Mouse (Mus musculus) heart, adult 8-10 months (tissue): ENCODE measurements around the gene Samd4b. TPM values are rescaled to one million over a fixed set of nuclear protein-coding genes. Genes with fewer than 3 reads are reported as not detected.
A peak's percentile ranks its signal among the peaks of the same experiment; 100 is the strongest.
"Not testable (repeated sequence)": the region's sequence is repeated elsewhere in the genome, so short reads cannot be mapped to it uniquely, and the experiment has no call there.

Experiments
- DNase-seq: peaks from one replicate; pipeline ENCODE4 v3.0.0; 2022; ENCODE audit warnings: low spot score
- total RNA-seq, 4 experiments: library from RNA; stranded (reverse); gene quantifications; 2 replicates each; pipeline ENCODE4 v1.2.4; 2022

The Samd4b gene
- total RNA-seq, 4 experiments from 2014 or later: 19.4 to 23.4 (median 21.5) TPM

DNA sequence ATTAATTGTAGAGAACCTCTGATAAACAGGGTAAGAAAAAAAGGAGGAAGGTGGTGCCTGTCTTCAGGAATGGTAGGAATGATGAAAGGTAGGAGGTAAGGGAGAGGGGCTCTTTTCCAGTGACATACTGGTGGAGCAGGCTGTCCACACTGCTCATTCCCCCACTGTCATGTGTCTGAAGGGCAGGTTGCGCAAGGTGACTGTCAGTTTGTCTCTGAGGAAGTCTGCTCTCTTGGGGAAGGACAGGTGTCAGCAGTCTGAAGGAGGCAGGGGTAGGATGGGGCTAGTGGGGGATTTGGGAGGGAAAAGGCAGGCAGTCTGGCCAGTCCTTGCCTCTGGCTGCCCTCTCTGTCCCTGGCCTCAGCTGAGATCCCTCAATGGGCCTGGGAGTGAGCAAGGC, 196.9 kb downstream of the Samd4b start:
- no peak for DNase-seq

DNA sequence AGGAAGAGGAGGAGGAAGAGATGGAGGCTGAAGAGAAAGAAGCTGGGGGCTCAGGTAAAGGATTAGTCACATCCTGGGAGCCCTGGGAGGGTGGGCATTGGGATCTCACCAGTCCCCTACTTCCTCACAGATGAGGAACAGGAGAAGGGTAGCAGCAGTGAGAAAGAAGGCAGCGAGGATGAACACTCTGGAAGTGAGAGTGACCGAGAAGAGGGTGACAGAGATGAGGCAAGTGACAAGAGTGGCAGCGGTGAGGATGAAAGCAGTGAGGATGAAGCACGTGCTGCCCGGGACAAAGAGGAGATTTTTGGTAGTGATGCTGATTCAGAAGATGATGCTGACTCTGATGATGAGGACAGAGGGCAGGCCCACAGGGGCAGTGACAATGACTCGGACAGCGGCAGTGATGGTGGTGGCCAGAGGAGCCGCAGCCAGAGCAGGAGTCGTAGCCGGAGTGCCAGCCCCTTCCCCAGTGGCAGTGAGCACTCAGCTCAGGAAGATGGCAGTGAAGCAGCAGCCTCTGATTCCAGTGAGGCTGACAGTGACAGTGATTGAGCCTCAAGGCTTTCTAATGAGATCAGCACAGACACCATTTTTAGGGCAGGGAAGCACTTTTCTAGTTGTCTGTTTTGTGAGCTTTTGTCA, 199.1 kb downstream of the Samd4b start:
- DNase-seq: no peak

DNA sequence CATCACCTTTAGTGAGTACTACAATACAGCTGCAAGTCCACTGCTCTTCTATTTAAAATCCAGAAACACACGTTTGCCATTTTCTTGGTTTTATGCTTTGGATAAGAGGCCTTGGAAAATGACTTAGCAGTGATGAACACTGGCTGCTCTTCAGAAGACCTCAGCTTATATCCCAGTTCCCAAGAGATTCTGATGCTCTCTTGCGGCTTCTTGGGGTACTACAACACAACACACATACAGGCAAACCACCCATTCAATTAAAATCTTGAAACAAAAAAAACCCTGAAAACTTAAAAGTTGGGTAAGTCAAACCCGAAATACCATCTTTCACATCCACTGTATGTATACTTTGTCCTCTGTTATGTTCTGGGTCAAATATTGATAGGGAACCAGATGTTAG, 199.9 kb downstream of the Samd4b start:
- no peak for DNase-seq

DNA sequence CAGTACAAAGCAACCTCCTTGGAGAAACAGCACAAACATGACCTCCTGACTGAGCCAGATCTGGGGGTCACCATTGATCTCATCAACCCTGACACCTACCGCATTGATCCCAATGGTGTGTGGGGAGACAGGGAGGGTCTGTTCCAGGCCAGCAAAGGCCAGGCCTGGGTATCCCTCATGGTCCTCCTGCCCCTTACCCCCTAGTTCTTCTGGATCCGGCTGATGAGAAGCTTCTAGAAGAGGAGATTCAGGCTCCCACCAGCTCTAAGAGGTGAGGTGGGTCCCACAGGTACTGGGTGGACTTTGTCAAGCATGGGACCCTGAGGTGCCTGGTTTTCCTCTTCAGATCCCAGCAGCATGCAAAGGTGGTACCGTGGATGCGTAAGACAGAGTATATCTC, 202.5 kb downstream of the Samd4b start:
- no peak for DNase-seq

DNA sequence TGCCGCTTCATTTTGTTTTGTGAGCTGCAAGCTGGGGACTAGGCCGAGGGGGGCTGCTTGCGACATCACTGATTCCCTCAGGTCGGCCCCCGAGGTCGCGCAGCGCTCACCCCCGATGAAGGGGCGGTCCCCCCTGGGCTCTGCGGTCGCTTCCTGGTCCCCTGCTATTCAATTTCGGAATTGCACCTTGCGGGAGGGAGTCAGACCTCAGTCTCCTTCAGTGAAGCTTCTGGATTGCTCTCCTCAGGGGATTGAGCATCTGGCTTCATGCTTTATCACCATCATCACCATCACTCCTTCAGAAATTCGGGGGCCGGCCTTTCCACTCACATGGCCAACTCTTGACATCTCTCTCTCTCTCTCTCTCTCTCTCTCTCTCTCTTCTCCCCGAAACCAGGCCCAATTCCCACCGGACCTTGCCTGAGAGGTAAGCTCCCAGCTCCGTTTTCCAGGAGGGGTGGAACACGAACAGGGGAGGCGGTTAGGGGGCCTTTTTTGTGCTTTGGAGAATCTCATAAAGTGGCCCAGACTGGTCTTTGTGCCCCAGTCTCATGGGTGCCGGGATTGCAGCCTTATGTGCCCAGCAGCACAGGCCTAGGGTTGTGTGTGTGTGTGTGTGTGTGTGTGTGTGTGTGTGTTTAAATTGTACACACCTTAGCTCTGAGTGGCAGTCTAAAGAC, 204.5 kb downstream of the Samd4b start:
- DNase-seq: no peak

DNA sequence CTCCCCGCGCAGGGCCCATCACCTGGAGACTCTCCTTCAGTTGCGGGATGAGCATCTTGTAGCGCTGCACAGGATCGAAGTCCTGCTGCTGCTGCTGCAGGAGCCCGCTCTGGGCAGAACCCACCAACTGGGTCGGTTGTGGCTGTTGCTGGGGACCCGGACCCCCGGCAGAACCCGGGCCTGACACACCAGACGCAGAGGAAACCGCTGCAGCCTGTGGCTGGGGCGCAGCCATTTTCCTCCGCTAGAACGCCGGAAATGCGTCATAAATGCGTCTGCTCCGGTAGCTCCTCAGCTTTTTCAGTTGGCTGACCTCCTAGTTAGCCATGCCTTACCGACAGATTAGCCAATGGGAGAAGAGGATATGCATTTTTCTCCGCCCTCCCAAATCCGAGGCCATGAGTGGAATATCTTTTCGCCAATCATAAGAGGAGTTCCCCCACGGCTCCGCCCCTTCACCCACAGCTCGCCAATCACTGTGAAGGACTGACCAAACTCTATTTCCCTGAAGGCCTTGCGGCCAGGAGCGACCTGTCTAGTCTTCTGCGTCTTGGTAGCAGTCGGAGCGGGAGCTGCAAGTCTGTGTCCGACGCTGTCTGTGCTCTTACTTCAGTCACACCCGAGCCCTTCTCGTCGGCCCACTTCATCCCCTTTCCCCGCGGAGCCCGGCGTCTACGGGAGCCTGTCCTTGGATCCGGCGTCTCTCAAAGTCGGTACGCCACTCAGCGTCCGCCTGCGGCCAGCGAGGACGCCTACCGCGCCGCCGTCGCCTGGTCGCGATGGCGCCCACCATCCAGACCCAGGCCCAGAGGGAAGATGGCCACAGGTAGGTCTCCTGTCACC, 205.3 kb downstream of the Samd4b start, which contains the start of the genes Med29 and Paf1:
Gene Med29, minus strand, starts transcription at position 280 of the 843 bp plus-strand sequence.
Gene Paf1, plus strand, starts transcription at position 523 of the 843 bp plus-strand sequence.
- DNase-seq: peak; percentile 99

DNA sequence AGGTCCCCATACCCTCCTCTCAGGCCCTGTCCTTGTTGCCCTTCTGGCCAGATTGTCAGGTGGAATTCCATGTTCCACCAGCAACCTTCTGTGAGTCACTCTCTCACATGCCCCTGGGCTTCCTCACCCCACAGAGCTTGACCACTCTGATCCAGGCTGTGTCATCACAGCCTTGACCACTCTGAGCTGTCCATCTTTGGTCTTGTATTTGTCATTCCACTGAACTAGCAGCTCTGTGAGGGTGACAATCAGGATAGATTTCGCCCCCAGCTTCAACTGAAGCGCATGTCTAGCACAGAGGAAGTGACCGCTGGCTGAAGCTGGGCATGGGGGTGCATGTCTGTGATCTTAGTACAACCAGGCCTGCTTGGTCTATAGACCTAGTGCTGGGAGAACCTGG, 207.6 kb downstream of the Samd4b start:
- DNase-seq: no peak

DNA sequence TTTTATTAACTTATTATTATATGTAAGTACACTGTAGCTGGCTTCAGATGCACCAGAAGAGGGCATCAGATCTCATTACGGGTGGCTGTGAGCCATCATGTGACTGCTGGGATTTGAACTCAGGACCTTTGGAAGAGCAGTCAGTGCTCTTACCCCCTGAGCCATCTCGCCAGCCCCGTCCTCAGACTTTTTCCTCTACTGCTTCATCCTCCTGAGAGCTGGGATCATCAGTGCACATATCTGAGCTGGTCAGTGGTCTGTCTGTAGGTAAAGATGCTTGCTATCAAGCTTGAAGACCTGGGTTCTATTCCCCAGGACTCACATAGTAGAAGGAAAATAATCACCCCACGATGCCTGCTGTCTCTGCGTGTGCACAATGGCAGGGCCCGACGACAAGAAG, 210.6 kb downstream of the Samd4b start:
- not testable (repeated sequence) for DNase-seq

DNA sequence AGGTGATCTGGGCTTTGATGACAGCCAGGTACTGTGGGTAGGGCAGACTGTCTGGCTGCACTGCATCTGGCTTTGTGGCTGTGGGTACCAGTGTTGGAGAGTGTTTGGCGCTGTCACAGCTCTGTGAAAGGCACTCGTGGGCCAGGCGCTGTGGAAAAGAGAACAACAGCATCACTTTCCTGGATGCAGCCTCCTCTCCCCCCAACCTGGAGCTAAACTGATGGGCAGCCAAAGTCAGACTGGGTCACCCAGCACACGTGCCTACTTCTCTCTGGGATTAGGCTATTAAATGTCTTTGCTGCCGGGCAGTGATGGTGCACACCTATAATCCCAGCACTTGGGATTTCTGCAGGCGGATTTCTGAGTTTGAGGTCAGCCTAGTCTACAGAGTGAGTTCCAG, 211.1 kb downstream of the Samd4b start:
- not testable (repeated sequence) for DNase-seq

DNA sequence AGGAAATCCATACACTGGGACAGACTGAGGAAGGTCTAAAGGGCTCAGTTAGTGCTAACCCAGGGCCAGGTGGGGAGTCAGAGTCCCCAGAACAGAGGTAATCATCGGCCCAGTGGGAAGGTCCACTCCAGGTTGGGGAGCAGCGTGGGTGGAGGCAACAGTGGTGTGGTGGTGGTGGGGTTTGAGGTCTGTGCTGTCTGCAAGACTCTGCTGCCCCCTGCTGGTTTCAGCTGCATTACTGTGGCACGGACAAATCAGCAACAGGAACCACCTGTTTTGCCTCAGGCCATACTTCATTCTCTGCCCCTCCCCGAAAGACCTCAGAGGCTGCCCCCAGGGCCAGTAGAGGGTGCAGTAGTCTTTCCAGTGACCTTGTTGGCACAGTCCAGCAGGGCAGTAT, 211.5 kb downstream of the Samd4b start:
- DNase-seq: peak; percentile 84

DNA sequence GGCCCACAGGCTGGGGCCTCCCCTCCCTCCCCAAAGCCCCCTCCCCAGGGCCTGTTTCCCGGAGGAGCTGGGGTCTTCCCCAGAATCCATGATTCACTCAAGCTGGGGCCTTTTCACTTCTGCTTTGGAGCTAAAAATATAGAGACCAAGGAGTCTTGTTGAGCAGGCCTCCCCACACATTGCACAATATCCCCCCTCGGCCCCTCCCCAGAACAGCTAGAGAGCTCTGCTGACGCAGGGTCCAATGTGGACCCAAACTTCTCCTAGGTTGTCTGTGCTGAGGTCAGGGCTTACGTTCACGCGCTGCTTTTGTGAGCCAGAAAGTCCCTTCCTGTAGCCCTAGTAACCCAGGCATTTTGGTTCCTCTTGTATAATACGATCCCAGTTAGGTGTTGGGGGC, 211.9 kb downstream of the Samd4b start:
- DNase-seq: peak; percentile 58

DNA sequence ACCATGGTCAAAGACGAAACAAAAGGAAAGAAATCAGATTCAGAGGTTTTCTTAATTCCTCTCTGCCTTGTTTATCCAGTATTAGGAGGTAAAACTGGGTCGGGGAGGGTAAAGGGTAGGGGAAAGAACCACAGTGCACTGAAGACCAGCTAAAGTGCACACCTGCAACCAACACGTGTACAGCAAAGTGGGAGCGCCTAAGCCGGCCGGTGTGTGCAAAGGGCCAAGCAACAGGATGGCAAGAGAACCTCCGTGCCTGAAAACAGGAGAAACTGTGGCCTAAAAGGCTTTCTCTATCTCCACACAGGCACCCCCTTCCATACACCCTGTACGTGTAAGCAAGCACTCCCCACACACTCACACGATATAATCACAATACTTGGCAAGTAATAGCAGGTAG, 212.7 kb downstream of the Samd4b start:
- DNase-seq: no peak

DNA sequence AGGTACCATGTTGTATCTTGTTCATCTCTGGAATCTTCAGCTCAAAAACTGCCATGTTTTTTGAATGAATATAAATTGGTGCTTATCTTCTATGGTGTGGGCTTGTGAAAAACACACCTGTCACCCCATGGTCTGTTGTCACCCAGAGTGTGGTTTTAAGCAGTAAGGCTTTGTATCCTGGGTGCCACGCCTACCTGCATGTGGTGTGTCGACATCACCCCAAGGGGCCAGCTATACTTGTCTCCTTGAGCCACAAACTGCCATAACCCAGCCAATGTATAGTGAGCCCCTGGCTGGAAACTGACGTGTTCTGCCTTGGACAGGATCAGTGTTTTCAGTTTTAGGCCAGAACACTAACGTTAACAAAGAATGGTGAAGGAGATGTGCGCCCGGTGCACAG, 213.8 kb downstream of the Samd4b start:
- no peak for DNase-seq

DNA sequence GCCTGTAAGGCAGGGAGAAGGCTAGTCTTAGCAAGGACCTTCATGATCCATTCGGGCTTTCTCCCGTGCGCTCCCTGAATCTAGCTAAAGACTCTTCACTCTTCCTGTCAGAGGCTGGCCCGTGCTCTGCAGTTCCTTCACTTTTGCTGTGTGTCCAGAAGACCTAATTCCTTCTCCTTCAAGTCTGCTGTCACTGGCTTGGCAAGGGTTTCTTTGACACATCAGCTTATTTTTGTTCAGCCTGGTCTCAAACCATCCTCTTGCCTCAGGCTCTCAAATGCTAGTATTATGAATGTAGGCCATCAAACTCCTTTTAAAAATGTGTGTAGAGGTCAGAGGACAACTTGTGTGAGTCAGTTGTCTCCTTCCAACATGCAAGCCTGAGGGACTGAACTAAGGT, 214.3 kb downstream of the Samd4b start:
- no peak for DNase-seq

DNA sequence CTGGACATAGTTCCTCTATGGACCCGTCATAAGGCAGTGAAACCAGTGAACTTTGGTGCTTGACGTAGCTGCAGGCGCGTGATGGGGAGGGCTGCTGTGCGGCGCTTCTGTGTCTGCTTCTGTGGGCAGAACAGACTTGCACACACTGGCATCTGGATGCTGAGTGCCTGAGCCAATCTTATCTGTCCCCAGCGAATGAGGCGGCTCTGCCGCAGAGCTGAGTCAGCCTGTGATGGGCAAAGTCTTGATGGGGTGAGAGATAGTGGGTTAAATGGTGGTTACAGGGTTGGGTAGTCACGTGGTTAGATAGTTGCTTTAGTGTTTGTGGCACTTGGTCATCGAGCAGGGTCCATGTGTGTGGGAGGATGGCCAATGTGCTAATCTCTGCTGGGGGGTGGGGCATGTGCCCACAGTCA, 215.0 kb downstream of the Samd4b start:
- peak; percentile 66 for DNase-seq

DNA sequence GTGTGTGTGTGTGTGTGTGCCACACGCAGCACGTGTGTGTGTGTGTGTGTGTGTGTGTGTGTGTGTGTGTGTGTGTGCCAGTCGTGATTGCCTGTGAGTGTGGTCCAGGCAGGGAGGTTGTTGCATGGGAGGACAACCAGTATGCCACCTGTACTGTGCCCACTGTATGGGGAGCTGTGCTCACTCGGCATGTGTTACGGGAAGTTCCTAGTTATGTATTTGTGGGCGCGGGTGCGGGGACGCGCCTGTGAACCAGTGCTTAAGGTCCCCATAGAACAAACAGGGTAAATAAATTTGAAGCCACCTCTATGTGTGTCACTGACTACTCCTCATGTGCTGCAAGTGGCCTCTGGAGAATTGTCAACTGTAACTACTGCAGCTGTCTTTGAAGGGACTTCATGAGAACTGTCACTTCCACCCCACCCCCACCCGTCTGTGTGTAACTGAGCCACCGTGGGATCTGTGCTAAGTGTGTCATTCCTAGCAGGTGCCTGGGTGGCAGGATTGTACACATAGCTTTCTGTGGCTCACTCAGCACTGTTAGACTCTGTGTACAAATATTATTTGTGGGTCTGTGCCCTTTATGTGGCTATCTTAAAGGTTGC, 215.5 kb downstream of the Samd4b start:
- peak; percentile 26 for DNase-seq

DNA sequence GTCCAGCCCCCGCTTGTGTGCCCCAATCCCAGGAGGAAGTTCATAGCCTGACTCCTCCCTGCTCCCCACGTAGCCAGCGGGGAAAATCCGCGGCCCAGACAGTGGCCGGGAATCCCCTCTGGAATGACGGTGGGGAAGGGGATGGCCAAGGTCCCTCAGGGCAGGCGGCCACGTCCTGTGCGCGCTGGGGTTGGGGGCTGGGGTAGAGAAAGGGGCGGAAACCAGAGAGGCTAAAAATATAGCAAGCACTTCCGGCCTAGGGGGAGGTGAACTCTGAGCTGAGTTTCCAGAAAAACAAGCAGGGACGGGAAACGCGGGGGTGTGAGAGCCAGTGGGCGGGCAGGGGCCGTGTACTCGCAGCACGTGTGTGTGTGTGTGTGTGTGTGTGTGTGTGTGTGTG, 216.0 kb downstream of the Samd4b start:
- peak; percentile 94 for DNase-seq

DNA sequence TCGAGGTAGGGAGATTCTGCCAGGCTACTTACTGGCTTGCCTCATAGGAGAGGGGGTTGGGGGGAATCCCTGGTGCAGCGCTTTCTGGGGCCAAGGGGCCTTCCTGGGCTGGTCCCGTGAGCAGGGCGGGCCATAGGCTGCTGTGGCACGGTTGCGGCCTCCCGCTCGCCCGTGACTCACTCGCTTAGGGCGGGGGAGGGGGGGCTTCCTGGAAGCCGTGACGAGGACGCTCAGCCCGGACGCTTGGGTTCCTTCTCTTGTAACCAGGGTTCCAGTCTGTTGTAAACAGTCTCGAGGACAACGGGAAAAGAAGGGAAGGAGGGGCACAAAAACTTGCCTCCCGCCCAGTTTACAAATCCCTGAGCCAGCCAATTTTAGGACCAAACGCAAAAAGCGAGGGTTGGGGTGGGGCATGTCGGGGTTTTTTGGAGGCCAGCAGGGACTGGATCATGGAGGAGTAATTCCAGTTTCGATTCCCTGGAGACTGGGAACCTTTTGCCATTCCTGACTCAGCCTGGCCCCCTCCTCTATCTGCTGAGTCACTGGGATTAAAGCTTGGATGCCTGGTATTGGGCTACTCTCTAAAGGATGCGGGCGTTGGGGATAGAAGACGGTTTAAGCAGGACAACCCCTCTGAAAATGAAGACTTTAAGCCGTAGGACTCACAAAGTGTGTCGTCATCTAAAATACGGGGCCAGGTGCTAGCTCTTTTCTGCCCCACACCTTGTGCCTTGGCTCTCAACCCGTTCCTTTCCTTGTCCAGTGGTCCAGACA, 216.7 kb downstream of the Samd4b start:
- peak; percentile 92 for DNase-seq

DNA sequence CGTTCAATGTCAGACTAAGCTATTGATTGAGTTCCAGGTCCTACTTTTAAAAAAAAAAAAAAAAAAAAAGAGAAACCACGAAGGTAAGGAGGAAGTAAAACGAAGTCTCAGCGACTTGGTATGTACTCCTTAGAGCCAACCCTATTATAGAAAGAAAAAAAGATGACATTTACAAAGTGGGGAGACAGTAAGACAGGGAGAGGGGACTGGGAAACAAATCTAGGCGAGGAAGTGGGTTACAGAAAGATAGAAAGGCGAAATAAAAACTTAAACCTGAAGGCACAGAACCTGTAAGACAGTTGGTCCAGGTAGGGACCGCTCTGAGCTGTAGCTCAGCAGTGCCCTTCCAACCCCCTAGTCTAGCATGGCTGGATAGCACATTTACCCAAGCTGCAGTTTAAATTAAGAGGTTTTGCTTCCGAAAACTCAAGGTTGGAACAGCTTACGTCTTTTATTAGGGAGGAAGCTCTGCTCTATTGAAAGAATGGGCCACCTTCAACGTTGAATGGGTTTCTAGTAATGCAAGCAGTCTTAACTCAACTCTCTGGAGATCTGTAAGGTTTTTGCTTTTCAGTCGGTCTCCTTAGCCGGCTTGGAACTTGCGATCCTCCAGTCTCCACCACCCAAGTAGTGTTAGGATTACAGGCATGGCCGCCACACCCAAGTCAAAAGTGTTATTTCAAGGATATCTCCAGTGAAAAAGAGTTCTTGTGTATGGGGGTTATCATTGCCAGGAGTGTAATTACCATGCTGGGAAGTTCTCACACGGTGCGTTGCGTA, 217.5 kb downstream of the Samd4b start, which contains the start of gene Zfp36:
Gene Zfp36, minus strand, starts transcription at position 17 of the 780 bp plus-strand sequence.
- no peak for DNase-seq
